Mouse (Mus musculus) leukemia stem cell, adult 10-12 weeks (primary cell): ENCODE measurements around the gene Anp32e. TPM values are rescaled to one million over a fixed set of nuclear protein-coding genes. Genes with fewer than 3 reads are reported as not detected.

Experiments
- polyA plus RNA-seq: library from polyadenylated mRNA; stranded (reverse); fragments of >175 nt; gene quantifications from 2 replicates; pipeline ENCODE4 v1.2.3, GENCODE M21; 2012; ENCODE audit warnings: low replicate concordance

Gene Anp32e
- 47.1 and 116 TPM in 2 replicates for polyA plus RNA-seq

DNA sequence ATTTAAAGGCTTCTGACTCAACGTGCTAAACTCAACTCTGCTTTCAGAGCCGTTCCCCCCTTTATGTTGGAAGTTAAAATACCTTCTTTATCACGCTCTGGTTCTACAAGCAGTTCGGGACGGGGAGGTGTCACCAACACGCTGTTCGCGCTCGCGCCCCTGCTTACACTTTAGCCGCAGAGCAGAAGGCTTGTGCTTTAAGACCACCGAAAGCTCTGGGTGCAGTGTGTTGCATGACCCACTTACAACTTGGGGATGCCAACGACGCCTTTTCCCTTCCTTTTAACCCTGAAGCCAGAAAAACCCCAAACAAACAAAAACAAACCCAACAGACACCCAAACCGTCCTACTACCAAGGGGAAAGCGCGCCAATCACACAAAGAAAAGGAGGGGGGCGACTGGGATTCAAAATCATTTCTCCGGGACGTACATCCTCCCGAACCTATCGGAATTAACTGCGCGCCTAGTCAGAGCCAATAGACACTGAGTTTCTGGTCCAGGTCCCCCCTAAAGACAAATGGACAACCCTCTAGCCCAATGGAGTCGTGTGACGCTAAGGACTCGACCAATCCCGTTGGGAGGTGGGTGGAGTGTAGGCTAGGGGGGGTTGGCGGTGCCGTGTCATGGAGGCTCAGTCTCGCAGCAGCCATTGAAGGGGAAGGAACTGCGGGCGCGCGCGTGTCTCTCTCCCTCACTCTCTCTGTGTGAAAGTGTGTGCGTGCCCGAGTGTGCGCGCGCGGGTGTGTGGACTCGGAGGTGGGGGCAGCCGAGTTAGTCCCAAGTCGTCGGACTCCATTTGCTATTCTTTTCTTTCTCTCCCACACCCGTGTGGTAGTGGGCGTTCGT, at the start of gene Anp32e:
TSS of gene Anp32e (plus strand) at position 589 of the 846 bp plus-strand sequence.

DNA sequence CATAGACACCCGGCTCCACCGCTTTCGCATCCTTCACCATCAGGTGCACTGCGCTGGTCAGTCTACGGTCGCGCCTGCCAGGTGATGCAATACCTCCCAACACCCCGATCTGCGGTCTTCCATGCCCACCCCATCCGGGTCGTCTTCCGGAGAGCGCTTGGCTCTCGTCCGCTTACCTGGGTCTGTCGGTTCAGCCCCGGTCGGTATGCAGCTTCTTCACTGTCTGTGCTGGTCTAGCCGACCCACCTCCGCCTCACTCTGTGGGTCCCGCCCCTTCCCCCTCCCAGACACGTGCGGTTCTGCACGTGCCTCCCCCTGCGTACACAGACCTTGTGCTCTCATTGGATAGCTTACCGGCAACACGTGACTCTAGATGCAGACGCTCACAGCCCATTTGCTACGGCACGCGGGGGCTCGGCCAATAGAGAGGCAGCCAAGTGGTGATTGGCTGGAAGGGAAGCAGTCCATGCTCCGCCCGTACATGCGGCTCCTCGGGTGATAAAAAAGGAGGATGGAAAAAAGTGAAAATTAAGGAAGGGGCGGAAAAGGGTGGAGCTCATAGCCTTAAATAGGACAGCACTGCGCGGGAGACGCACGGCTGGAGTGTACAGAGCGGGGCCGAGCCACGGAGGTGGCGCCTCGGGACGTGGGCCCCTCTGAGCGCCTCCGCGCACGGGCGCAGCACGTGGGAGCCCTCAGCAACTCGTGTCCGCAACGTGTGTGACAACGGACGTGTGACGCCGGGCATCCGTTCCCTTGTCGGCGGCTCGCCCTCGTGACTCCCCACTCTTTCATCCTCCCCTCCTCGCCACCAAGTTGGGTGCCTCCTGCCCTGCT, 46.8 kb upstream of the Anp32e start, which contains the start of gene Ciart:
TSS of gene Ciart (minus strand) at position 273 of the 837 bp plus-strand sequence.

DNA sequence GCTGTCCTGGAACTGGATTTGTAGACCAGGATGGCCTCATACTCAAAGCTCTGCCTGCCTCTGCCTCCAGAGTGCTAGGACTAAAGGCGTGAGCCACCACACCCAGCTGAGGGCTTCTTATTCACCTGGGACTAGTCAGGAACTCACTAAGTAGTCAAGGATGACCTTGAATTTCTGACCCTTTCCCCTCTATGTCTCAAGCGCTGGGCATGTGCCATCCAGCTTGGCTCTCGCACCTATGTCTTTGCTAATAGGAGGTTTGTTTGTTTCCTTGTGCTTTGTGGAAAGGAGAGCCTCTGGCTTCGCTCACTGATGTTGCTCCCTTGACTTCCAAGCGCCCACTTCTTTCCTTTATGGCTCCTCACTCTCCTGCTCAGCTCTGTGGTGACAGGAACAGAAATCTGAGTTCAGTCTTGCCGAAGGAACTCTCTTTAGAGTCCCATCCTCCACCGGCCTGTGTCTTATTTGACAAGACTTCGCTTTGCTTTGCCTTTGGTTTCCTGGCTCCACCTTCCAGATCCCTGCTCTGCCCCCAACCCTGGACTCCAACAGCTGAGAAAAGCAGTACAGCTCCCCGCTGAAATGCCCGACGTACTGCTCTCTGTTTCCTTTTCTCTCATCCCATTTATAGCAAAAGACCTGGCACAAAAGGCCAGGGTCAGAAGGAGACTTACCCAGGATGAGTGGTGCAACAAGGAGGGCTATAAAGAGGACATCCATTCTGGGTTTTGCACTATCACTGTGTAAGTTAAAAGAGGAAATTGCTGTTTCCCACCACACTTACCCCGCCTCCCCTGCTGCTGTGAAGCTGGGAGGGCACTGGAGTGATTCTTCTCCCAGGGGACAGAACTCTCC, 37.6 kb upstream of the Anp32e start, which contains the start of gene BC028528:
TSS of gene BC028528 (minus strand) at position 795 of the 855 bp plus-strand sequence.

GRCm38 (mm10) chr3:95893606-95894316, 35.3 kb upstream of the Anp32e start, which contains the start of gene Aph1a:
Aph1a (plus strand) TSS chr3:95893969.

GRCm38 (mm10) chr3:95904568-95904967, 24.5 kb upstream of the Anp32e start, which contains the start of gene Car14:
Car14 (minus strand) TSS chr3:95904691.

DNA sequence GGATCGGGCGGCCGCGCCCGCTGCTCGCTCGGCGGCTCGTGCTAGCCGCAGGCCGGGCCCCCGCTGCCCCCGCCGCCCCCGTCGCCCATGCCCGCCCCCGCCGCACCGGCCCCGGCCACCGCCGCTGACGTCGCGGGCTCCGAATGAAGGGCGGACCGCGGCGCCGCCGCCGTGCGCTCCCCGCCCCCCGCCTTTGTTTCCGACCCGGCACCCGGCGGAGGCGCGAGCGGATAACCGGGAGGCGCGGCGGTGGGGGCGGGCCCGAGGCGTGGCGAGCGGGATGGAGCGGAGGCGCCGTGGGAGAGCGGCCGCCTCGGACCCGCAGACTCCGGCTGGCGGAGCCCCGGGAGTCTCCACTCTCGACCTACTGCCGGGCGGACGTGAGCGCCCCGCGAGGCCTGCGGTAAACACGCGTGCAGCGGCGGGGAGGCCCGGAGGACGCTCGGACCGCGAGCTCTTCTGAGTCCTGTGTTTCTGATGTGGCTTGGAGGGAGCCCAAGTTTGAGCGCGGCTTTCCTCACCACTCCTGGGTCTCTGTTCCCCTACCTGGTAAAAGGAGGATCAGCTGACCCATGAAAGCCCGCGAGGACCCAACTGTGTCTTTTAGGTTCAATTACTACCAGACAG, 66.9 kb downstream of the Anp32e start, which contains the start of gene Plekho1:
TSS of gene Plekho1 (minus strand) at position 200 of the 627 bp plus-strand sequence.

Other genes with a start within 250 kb of the Anp32e start
- gene Adamtsl4, start 241.3 kb upstream of the Anp32e start, polyA plus RNA-seq, result 1.8 and 2.4 TPM in 2 replicates
- 13.4 and 20.4 TPM in 2 replicates for gene Ecm1, start 189.7 kb upstream of the Anp32e start, polyA plus RNA-seq
- gene Tars2, start 169.0 kb upstream of the Anp32e start, polyA plus RNA-seq, result 5.1 and 23.2 TPM in 2 replicates
- gene Rprd2, start 110.4 kb upstream of the Anp32e start, polyA plus RNA-seq, result 4.0 and 10.0 TPM in 2 replicates
- gene Prpf3, start 73.4 kb upstream of the Anp32e start, polyA plus RNA-seq, result 4.5 and 12.9 TPM in 2 replicates
- gene Mrps21, start 57.7 kb upstream of the Anp32e start, polyA plus RNA-seq, result 5.5 and 129 TPM in 2 replicates
- gene Ciart, start 47.0 kb upstream of the Anp32e start, polyA plus RNA-seq, result 1.7 and 2.3 TPM in 2 replicates
- gene BC028528, start 37.2 kb upstream of the Anp32e start, polyA plus RNA-seq, result 0.88 TPM in 1 of 2 replicates, not detected in the other
- gene Aph1a, start 35.3 kb upstream of the Anp32e start, polyA plus RNA-seq, result 74.2 and 153 TPM in 2 replicates
- not detected in 2 replicates for gene Car14, start 24.6 kb upstream of the Anp32e start, polyA plus RNA-seq
- gene Plekho1, start 66.8 kb downstream of the Anp32e start, polyA plus RNA-seq, result 85.7 and 240 TPM in 2 replicates
- gene Vps45, start 129.2 kb downstream of the Anp32e start, polyA plus RNA-seq, result 4.6 and 7.9 TPM in 2 replicates
- gene Otud7b, start 175.3 kb downstream of the Anp32e start, polyA plus RNA-seq, result 10.2 and 10.8 TPM in 2 replicates
- gene Mtmr11, start 232.8 kb downstream of the Anp32e start, polyA plus RNA-seq, result 0.05 TPM in 1 of 2 replicates, not detected in the other
- 1,248 and 1,630 TPM in 2 replicates for gene Sf3b4, start 243.1 kb downstream of the Anp32e start, polyA plus RNA-seq